Mouse (Mus musculus) embryonic facial prominence, embryonic 10.5 days (tissue): ENCODE results near the gene Dvl3. TPM values are rescaled to one million over a fixed set of nuclear protein-coding genes. Genes with fewer than 3 reads are reported as not detected.
"Not testable (repeated sequence)": the region's sequence is repeated elsewhere in the genome, so short reads cannot be mapped to it uniquely, and the experiment has no call there.

Experiments used
- DNase-seq: peaks from one replicate; pipeline ENCODE4 v3.0.0-alpha.2; 2017; ENCODE audit warnings: low spot score
- H3K27ac ChIP-seq: fragments of 300-500 bp; sonication (generic); replicated peaks from 2 replicates; pipeline ENCODE4 v1.5.1; 2016; ENCODE audit warnings: mild to moderate bottlenecking
- H3K27me3 ChIP-seq: fragments of 300-500 bp; sonication (generic); replicated peaks from 2 replicates; pipeline ENCODE4 v1.6.1; 2016; ENCODE audit warnings: low read depth, mild to moderate bottlenecking; ENCODE audit not compliant: poor library complexity, severe bottlenecking
- H3K36me3 ChIP-seq: fragments of 300-500 bp; sonication (generic); replicated peaks from 2 replicates; pipeline ENCODE4 v1.6.1; 2016; ENCODE audit warnings: mild to moderate bottlenecking, moderate library complexity
- H3K4me1 ChIP-seq: fragments of 300-500 bp; sonication (generic); 2 replicates; pipeline ENCODE4 v1.6.1; 2016
- H3K4me3 ChIP-seq: fragments of 300-500 bp; sonication (generic); 2 replicates; pipeline ENCODE4 v1.5.1; 2016; ENCODE audit warnings: mild to moderate bottlenecking, moderate library complexity
- H3K9me3 ChIP-seq: fragments of 300-500 bp; sonication (generic); 2 replicates; pipeline ENCODE4 v1.6.1; 2016; ENCODE audit warnings: mild to moderate bottlenecking
- WGBS: fragments of 180-500 bp; shearing (Covaris S2); methylation state at CpG from one replicate; pipeline ENCODE4 v1.1.7; 2016; 5-methylcytosine and 5-hydroxymethylcytosine counted together
- polyA plus RNA-seq: library from polyadenylated mRNA; unstranded; fragments of >200 nt; fragmentation: Nextera tagmentation; extraction: Ambion mirVana; gene quantifications from 2 replicates; pipeline ENCODE4 v1.2.1, GENCODE M21; 2016

Gene Dvl3
- 33.0 and 35.1 TPM in 2 replicates for polyA plus RNA-seq

- WGBS: under 1% methylated on average over 55 of the region's 55 CpGs
- Histone ChIP-seq H3K4me3 (peak within 1 kb of the TSS; percentile 98), H3K4me1 (peaks cover 22% of the 10 kb centered on the region), H3K27me3 (no peaks in the 10 kb centered on the region), H3K9me3 (no peaks in the 10 kb centered on the region), H3K36me3 (peaks cover 29% of the 10 kb centered on the region), H3K27ac (peak within 1 kb of the TSS; percentile 96)
- peak; percentile 95 for DNase-seq
Measured at GRCm38 (mm10) chr16:20516726-20517201, at the start of gene Dvl3. Gene Dvl3 (plus strand): TSS chr16:20516982.

- H3K27ac ChIP-seq: no peak overlapping the region
- 88% methylated on average over 2 of the region's 2 CpGs for WGBS
- no peaks in the 10 kb centered on the region for H3K36me3 ChIP-seq
- no peaks in the 10 kb centered on the region for H3K9me3 ChIP-seq
- no peaks in the 10 kb centered on the region for H3K27me3 ChIP-seq
- H3K4me3 ChIP-seq: no peak overlapping the region
- H3K4me1 ChIP-seq: no peaks in the 10 kb centered on the region
- DNase-seq: no peak
Measured at GRCm38 (mm10) chr16:20470981-20471380, 45.8 kb upstream of the Dvl3 start.

GRCm38 (mm10) chr16:20471686-20472085 is 45.1 kb upstream of the Dvl3 start:
- Histone ChIP-seq H3K4me1 (no peaks in the 10 kb centered on the region), H3K4me3 (no peak overlapping the region), H3K27ac (no peak overlapping the region), H3K9me3 (no peaks in the 10 kb centered on the region), H3K36me3 (no peaks in the 10 kb centered on the region), H3K27me3 (no peaks in the 10 kb centered on the region)
- DNase-seq: no peak
- 88% methylated on average over 1 of the region's 1 CpGs for WGBS

GRCm38 (mm10) chr16:20473748-20474147 is 43.0 kb upstream of the Dvl3 start:
- peaks cover 9% of the 10 kb centered on the region for H3K4me1 ChIP-seq
- H3K4me3 ChIP-seq: no peak overlapping the region
- no peaks in the 10 kb centered on the region for H3K9me3 ChIP-seq
- H3K27ac ChIP-seq: no peak overlapping the region
- no peak for DNase-seq
- WGBS: 91% methylated on average over 1 of the region's 1 CpGs
- no peaks in the 10 kb centered on the region for H3K27me3 ChIP-seq
- H3K36me3 ChIP-seq: no peaks in the 10 kb centered on the region

- Histone ChIP-seq H3K36me3 (no peaks in the 10 kb centered on the region), H3K4me1 (peaks cover 9% of the 10 kb centered on the region), H3K27me3 (no peaks in the 10 kb centered on the region), H3K4me3 (no peak overlapping the region), H3K27ac (no peak overlapping the region), H3K9me3 (no peaks in the 10 kb centered on the region)
- 93% methylated on average over 8 of the region's 8 CpGs for WGBS
- DNase-seq: no peak
Measured at GRCm38 (mm10) chr16:20474211-20474610, 42.6 kb upstream of the Dvl3 start.

GRCm38 (mm10) chr16:20474786-20475185 is 42.0 kb upstream of the Dvl3 start:
- Histone ChIP-seq H3K4me3 (no peak overlapping the region), H3K4me1 (peaks cover 9% of the 10 kb centered on the region), H3K27me3 (no peaks in the 10 kb centered on the region), H3K9me3 (no peaks in the 10 kb centered on the region), H3K27ac (no peak overlapping the region), H3K36me3 (no peaks in the 10 kb centered on the region)
- DNase-seq: no peak
- 84% methylated on average over 6 of the region's 6 CpGs for WGBS

GRCm38 (mm10) chr16:20475335-20475734 is 41.4 kb upstream of the Dvl3 start:
- Histone ChIP-seq H3K9me3 (no peaks in the 10 kb centered on the region), H3K4me3 (no peak overlapping the region), H3K27me3 (no peaks in the 10 kb centered on the region), H3K36me3 (no peaks in the 10 kb centered on the region), H3K4me1 (peaks cover 9% of the 10 kb centered on the region), H3K27ac (no peak overlapping the region)
- 85% methylated on average over 1 of the region's 1 CpGs for WGBS
- no peak for DNase-seq

GRCm38 (mm10) chr16:20476857-20477256 is 39.9 kb upstream of the Dvl3 start:
- WGBS: 59% methylated on average over 1 of the region's 1 CpGs
- Histone ChIP-seq H3K27ac (no peak overlapping the region), H3K4me3 (no peak overlapping the region), H3K9me3 (no peaks in the 10 kb centered on the region), H3K27me3 (no peaks in the 10 kb centered on the region), H3K4me1 (peaks cover 9% of the 10 kb centered on the region), H3K36me3 (no peaks in the 10 kb centered on the region)
- DNase-seq: no peak

GRCm38 (mm10) chr16:20477270-20477669 is 39.5 kb upstream of the Dvl3 start:
- no peaks in the 10 kb centered on the region for H3K9me3 ChIP-seq
- 71% methylated on average over 3 of the region's 3 CpGs for WGBS
- no peak overlapping the region for H3K4me3 ChIP-seq
- H3K4me1 ChIP-seq: peaks cover 9% of the 10 kb centered on the region
- H3K27me3 ChIP-seq: no peaks in the 10 kb centered on the region
- peak overlapping the region; percentile 44; the same call in 1 of the 2 replicates for H3K27ac ChIP-seq
- no peak for DNase-seq
- no peaks in the 10 kb centered on the region for H3K36me3 ChIP-seq

- no peaks in the 10 kb centered on the region for H3K27me3 ChIP-seq
- no peak overlapping the region for H3K27ac ChIP-seq
- H3K36me3 ChIP-seq: no peaks in the 10 kb centered on the region
- DNase-seq: no peak
- 62% methylated on average over 2 of the region's 2 CpGs for WGBS
- H3K4me3 ChIP-seq: no peak overlapping the region
- H3K4me1 ChIP-seq: peaks cover 9% of the 10 kb centered on the region
- H3K9me3 ChIP-seq: no peaks in the 10 kb centered on the region
Measured at GRCm38 (mm10) chr16:20478504-20478903, 38.3 kb upstream of the Dvl3 start.

GRCm38 (mm10) chr16:20479026-20479760 is 37.6 kb upstream of the Dvl3 start:
- H3K27me3 ChIP-seq, H3K4me3 ChIP-seq, H3K9me3 ChIP-seq, DNase-seq, H3K36me3 ChIP-seq, H3K27ac ChIP-seq, H3K4me1 ChIP-seq: not testable (repeated sequence)
- 93% methylated on average over 12 of the region's 12 CpGs for WGBS

GRCm38 (mm10) chr16:20480115-20480514 is 36.7 kb upstream of the Dvl3 start:
- peaks cover 9% of the 10 kb centered on the region for H3K4me1 ChIP-seq
- H3K9me3 ChIP-seq: no peaks in the 10 kb centered on the region
- no peaks in the 10 kb centered on the region for H3K36me3 ChIP-seq
- no peak overlapping the region for H3K27ac ChIP-seq
- H3K4me3 ChIP-seq: no peak overlapping the region
- no peaks in the 10 kb centered on the region for H3K27me3 ChIP-seq
- DNase-seq: no peak
- 39% methylated on average over 3 of the region's 3 CpGs for WGBS

GRCm38 (mm10) chr16:20481746-20482145 is 35.0 kb upstream of the Dvl3 start:
- WGBS: 81% methylated on average over 2 of the region's 2 CpGs
- DNase-seq: no peak
- H3K27me3 ChIP-seq: no peaks in the 10 kb centered on the region
- no peaks in the 10 kb centered on the region for H3K9me3 ChIP-seq
- H3K36me3 ChIP-seq: no peaks in the 10 kb centered on the region
- H3K27ac ChIP-seq: no peak overlapping the region
- no peak overlapping the region for H3K4me3 ChIP-seq
- H3K4me1 ChIP-seq: peaks cover 9% of the 10 kb centered on the region
